Mouse (Mus musculus) stomach, postnatal 0 days (tissue): ENCODE measurements around the gene Sez6l.

Experiments
- CTCF ChIP-seq: IDR thresholded peaks from 2 replicates; pipeline ENCODE4 v1.5.1; 2016; ENCODE audit warnings: antibody characterized with exemption, low read depth, mild to moderate bottlenecking, moderate library complexity
- EP300 ChIP-seq: optimal IDR thresholded peaks from 2 replicates; pipeline ENCODE3; 2016; ENCODE audit warnings: antibody characterized with exemption

DNA sequence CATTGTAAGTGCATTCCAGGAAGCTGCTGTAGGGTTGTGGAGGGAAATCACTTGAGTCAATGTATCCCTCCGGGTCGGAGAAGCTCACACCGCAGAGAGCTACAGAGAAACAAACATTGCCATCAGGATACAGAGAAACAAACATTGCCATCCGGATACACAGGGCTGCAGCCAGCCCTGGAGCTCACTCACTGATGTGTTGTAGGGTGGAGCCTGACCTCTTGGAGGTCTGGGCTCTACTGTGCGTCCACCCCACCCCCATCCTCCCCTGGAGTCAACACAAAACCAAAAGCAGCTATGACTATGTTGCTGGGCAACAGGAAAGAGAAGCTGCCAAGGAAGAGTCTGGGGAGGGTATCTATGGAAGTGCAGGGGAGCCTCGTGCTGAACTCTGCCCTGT, 103.5 kb downstream of the Sez6l start:
- TF ChIP-seq CTCF (no peak), EP300 (no peak)
